Mouse (Mus musculus): ENCODE results near the gene Adamtsl1.

The Adamtsl1 gene

GRCm38 (mm10) chr4:86317916-86318542, 804.1 kb downstream of the Adamtsl1 start:
- no peak for DNase-seq (ENCODE audit: low spot score)

- DNase-seq (ENCODE audit: low spot score): no peak
Measured at GRCm38 (mm10) chr4:86325411-86325810, 811.4 kb downstream of the Adamtsl1 start.

DNA sequence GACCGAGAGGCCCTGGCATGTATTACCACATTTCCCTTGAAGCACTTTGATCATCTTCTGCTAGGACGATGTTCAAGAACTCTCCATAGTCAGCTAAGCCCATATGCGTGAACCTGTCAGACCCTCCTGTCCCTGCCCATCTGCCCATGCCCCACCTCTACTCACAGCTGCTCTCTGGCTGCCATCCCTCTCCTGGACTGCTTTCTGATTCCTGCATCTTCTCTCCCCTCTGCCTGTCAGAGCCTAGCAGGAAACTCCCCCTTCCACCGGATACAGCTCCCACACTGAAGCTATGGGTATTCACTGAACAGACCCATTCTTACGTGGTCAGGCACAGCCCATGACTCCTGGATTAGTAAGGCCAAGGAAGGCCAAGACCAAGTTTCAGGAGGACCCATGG, 812.0 kb downstream of the Adamtsl1 start:
- no peak for DNase-seq (ENCODE audit: low spot score)

DNA sequence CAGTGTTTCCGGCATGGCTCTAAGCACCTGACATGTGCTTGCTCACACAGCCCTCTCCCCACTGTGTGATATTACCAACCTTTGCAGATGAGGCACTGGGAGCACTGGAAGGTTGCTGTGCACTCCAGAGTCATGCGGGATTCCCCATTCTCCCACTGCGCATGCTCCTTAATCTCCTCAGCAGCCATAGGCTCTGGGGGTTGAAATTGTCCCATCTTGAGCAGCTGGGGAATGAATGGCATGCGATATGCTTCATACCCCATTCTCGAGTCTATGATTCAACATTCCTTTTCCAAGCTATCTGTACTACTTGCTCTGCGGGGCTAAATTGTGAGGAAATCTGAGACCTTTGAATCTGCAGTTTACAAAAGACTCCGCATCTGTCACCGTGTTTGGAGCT, 812.7 kb downstream of the Adamtsl1 start:
- DNase-seq (ENCODE audit: low spot score): no peak

DNA sequence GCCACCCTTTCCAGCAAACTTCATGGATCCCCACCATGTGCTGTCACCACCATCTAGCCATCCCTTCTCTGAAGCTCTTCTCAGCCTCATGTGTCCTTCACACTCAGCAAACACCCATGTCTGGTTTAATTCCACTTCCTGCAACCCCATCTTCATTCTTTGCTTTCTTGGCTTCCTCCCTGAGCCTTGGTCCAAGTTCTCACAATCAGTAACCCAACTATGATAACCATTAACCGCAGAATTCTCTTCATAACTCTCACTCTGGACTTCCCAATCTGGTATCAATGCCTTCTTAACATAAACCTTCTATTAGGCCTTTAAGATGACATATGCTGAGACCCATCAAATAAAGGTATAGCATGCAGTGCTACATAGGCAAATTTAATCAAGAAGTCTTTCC, 815.5 kb downstream of the Adamtsl1 start:
- DNase-seq (ENCODE audit: low spot score): no peak

- no peak for DNase-seq (ENCODE audit: low spot score)
Measured at GRCm38 (mm10) chr4:86335861-86336415, 822.0 kb downstream of the Adamtsl1 start.

- no peak for DNase-seq (ENCODE audit: low spot score)
Measured at GRCm38 (mm10) chr4:86337216-86337765, 823.3 kb downstream of the Adamtsl1 start.

- DNase-seq (ENCODE audit: low spot score): no peak
Measured at GRCm38 (mm10) chr4:86349341-86349740, 835.4 kb downstream of the Adamtsl1 start.

- no peak for DNase-seq (ENCODE audit: low spot score)
Measured at GRCm38 (mm10) chr4:86352121-86352520, 838.1 kb downstream of the Adamtsl1 start.

GRCm38 (mm10) chr4:86353550-86353949, 839.6 kb downstream of the Adamtsl1 start:
- no peak for DNase-seq (ENCODE audit: low spot score)

- DNase-seq (ENCODE audit: low spot score): no peak
Measured at GRCm38 (mm10) chr4:86359398-86359797, 845.4 kb downstream of the Adamtsl1 start.

DNA sequence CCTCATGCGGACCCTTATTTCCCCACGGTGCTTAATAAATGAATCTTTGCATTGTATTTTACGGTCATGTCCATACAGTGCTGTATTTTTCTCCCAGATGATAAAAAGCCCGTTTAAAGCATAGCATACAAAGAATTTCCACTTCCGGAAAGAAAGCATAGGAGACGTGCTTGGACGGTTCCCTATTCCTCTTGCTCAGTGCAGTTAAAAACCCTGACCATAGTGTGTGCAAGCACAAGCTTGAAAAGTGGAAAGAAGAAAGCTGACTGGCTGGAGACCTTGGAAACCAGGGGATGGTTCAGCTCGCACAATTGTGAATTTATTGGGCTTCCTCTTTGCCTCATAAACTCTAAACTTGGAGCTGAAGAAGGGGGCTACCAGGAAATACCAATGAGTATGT, 855.1 kb downstream of the Adamtsl1 start:
- DNase-seq (ENCODE audit: low spot score): no peak

GRCm38 (mm10) chr4:86373166-86373565, 859.2 kb downstream of the Adamtsl1 start:
- no peak for DNase-seq (ENCODE audit: low spot score)

GRCm38 (mm10) chr4:86383124-86383523, 869.2 kb downstream of the Adamtsl1 start:
- no peak for DNase-seq (ENCODE audit: low spot score)

- DNase-seq (ENCODE audit: low spot score): no peak
Measured at GRCm38 (mm10) chr4:86385121-86385520, 871.1 kb downstream of the Adamtsl1 start.

DNA sequence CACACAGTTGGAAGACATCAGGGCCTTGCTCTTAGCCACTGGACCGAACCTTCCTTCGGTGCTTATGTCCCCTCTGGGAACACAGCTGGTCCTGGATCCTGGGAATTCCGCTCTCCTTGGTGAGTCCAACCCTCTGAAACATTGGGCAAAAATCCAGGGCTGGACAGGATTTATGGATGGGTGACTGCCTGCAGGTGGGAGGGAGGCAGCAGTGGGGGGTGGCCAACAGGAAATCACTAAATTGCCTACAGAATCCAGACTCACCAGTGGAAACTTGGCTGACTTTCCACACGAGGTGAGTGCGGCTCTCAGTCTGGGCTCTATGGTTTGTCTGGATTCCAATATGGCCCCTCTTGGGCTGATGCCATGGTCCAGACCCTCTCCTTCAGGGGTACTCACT, 874.5 kb downstream of the Adamtsl1 start:
- DNase-seq (ENCODE audit: low spot score): no peak

DNA sequence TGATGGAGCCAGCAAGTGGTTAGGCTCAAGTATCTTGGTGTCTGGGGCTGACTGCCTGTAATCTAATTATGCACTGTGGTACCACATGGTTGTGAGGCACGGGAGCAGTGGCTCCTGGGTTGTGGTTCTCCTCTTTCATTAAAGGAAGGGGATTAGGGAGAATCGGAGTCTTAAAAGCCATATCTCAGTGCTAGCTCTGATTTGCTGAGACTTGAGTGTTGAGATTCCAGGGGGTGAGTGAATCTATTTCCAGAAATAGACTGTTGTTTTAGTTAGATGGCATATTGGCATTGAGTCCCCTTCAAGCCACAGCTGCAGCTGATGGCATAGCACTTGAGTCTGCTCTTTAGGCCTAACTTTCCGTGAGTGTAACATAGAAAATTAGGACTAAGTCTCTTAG, 877.2 kb downstream of the Adamtsl1 start:
- DNase-seq (ENCODE audit: low spot score): no peak

- DNase-seq (ENCODE audit: low spot score): no peak
Measured at GRCm38 (mm10) chr4:86395636-86396035, 881.7 kb downstream of the Adamtsl1 start.

DNA sequence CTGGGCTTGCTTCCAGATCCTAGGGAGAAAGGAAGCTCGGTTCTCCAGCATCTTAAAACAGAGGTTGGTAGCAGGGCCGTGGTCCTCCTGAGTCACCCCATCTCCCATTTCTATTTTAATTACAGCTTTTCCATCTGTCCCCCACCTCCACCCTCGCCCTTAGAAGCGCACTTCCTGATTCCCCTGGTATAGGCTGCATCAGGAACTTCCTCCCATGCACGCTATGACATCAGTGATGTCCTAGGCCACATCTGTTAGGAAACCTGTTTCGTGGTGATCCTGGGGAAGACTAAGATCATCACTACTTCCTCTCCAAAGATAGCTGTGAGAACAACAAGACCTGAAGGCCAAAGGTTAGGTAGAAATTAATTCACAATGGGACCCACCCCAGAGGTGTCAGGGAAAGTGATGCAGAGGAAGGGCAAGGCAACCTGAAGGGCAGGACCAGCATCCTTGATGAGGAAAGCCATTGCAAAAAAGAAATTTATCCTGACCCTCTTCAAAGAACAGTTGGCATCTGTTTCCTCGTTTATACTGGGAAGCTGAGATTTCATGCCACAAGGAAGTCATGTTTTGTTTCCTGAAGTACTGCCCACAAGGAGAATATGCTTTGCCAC, 882.8 kb downstream of the Adamtsl1 start:
- no peak for DNase-seq (ENCODE audit: low spot score)

DNA sequence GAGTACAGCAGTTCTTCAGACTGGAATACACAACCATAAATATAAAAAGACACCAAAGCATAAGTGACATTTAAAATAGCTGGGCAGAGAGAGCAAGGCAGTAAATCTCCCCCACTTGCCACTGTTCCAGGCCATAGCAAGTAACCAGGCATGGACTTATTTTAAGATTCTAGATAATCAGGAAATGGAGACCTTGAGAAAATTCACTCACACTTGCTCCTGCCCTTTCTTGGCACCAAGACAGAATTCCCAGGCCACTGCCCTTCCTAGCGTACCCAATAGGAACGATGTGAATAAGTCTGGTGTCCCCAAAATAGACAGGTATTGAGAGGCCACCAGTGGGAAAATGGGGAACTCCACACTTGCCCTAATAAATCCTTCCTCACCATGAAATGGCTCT, 883.5 kb downstream of the Adamtsl1 start:
- no peak for DNase-seq (ENCODE audit: low spot score)

GRCm38 (mm10) chr4:86401116-86401515, 887.1 kb downstream of the Adamtsl1 start:
- DNase-seq (ENCODE audit: low spot score): no peak

DNA sequence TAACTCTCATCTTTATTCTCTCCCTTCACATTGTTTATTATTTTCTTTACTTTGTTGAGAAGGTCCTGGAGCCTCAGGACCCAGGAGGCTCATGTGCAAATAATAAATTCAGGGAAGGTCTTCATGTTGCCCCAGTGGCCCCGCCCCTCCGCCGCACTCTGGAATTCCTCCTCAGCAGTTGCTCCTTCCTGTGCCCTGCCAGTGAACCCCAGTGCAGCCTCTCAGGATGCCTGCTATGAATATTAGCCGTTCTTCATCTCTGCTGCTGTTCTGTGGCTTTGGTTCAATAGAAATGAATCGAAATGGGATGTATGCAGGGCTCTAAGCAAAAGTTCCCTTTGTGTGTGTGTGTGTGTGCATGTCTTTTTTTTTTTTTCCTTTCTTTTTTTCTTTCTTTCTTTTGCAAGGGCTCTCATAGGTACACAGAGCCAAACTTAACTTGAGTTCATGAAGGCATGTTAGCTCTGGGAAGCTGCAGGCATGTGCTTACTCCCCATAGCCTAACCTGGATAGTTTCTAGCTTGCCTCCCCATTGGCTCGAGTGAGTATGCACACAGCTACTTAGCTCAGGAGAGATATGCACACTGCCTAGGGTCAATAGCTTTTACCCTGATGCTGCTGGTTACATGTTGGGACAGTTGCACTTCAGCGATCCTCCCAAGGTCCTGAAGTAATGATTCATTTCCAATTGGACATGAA, 892.7 kb downstream of the Adamtsl1 start:
- no peak for DNase-seq (ENCODE audit: low spot score)

- no peak for DNase-seq (ENCODE audit: low spot score)
Measured at GRCm38 (mm10) chr4:86407200-86407527, 893.2 kb downstream of the Adamtsl1 start.

Data from c-Kit-positive CD71-positive TER-119-positive erythroid progenitor cells, embryonic 14.5 days (primary cell).